Mouse (Mus musculus) central nervous system, embryonic 14 days (tissue): Measurements from ENCODE around the gene Maip1. TPM values are rescaled to one million over a fixed set of nuclear protein-coding genes. Genes with fewer than 3 reads are reported as not detected.

Experiments
- polyA plus RNA-seq: library from polyadenylated mRNA; depleted of rRNA; stranded (reverse); fragments of >200 nt; gene quantifications from 2 replicates; pipeline ENCODE4 v1.2.3, GENCODE M21; 2012; rRNA removed

The Maip1 gene
- polyA plus RNA-seq, result 9.8 and 10.0 TPM in 2 replicates

DNA sequence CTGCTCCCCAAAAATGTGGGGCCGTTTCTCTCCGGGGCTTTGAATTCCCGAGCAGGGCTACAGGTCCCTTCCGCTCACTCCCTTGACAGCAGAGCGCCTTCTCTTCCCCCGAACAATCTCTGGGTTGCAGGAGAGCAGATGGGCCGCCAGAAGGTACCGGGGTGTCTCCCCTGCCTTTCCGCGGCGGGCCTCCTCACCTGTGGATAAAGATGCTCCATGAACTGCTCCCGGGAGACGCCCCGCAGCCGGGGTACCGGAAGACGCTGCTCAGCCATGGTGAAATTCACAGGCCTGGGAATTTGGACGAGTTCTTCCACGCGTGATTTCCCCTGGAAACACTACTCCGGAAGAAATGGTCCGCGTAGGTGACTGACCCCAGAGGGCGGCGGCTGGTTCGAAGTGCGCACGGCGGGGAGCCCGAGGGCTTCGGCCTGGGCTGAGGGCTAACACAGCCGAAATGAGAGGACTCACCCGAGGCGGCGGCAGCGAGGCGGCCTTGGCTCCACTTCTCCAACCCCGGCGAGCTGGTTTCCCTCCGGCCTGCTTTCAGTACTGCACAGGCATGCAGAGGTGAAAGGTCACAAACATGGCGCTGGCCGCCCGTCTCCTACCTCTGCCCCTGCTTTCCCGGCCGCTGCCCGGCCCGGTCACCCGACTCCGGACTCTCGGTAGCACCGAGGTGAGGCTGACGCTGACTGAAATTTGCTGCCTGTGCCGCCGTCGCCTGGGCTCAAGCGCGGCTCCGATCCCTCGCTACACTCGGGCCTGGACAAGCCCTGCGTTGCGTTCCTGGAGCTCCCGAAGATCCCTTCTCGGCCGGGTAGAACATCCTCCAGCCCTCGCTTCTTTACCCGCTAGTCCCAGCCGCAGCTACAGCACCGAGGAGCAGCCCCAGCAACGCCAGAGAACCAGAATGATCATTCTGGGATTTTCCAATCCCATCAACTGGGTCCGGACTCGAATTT, at the start of gene Maip1, which contains the start of gene Tyw5:
Maip1 (plus strand) TSS at position 142 of the 965 bp plus-strand sequence.
Tyw5 (minus strand) TSS at position 915 of the 965 bp plus-strand sequence.

DNA sequence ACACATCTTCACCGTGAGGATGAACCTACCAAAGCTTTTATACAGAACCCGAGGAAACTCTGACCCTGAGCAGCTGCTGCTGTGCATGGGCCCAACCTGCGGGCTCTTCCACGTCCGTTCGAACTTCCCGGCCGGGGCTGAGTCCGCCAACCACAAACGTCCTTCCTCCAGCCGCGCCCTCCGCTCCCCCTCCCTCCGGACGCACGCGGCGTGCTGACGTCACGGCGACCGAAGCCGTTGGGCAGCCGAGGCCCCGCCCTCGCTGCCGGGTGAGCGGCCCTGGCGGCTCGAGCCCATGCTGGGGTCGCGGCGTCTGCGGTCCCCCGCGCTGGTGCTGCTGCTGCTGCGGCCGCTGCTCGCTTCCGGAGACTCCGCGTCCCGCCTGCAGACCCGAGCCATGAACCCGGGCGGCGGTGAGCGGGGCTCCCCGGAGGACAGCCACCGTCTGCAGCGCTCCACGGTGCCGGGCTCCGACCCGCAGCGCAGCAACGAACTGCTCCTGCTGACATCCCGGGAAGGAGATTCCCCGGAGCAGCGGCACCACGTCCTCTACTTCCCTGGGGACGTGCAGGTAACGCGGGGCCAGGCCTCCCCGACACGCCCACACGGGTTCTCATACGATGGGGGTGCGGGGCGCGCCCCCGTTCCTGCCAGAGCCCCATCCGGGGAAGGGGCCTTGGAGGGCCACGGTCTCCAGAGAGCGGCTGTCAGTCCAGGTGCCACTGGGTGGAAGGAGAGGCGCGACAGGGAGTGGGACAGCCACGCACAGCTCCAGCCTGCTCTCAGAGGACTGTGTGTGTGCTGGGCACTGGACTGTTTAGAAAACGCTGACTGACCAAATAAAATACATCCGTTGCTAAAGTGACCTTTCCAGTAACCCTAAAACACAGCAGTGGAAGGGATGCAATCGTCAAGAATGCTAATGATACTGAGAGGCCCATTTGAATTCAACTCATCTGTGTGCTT, 28.5 kb upstream of the Maip1 start, which contains the start of gene 1700066M21Rik:
1700066M21Rik (plus strand) TSS at position 245 of the 966 bp plus-strand sequence.

Other genes with a start within 250 kb of the Maip1 start
- gene 1700066M21Rik, start 28.7 kb upstream of the Maip1 start, polyA plus RNA-seq, result 9.6 and 11.6 TPM in 2 replicates
- 25.5 and 26.7 TPM in 2 replicates for gene Tyw5, start 773 bp downstream of the Maip1 start, polyA plus RNA-seq